Mouse (Mus musculus) C2C12 (cell line): Measurements from ENCODE around the gene Wdr19.

Experiments
- CTCF ChIP-seq: IDR thresholded peaks from one replicate; pipeline ENCODE4 v1.5.1; 2011; ENCODE audit not compliant: control insufficient read depth, insufficient read depth, insufficient read length
- MYOD1 ChIP-seq: IDR thresholded peaks from one replicate; pipeline ENCODE4 v1.6.1; 2011; ENCODE audit warnings: low read depth; ENCODE audit not compliant: control insufficient read depth, insufficient read length
- USF1 ChIP-seq: IDR thresholded peaks from one replicate; pipeline ENCODE4 v1.6.1; 2011; ENCODE audit warnings: low read depth, mild to moderate bottlenecking, control low read depth, moderate library complexity

DNA sequence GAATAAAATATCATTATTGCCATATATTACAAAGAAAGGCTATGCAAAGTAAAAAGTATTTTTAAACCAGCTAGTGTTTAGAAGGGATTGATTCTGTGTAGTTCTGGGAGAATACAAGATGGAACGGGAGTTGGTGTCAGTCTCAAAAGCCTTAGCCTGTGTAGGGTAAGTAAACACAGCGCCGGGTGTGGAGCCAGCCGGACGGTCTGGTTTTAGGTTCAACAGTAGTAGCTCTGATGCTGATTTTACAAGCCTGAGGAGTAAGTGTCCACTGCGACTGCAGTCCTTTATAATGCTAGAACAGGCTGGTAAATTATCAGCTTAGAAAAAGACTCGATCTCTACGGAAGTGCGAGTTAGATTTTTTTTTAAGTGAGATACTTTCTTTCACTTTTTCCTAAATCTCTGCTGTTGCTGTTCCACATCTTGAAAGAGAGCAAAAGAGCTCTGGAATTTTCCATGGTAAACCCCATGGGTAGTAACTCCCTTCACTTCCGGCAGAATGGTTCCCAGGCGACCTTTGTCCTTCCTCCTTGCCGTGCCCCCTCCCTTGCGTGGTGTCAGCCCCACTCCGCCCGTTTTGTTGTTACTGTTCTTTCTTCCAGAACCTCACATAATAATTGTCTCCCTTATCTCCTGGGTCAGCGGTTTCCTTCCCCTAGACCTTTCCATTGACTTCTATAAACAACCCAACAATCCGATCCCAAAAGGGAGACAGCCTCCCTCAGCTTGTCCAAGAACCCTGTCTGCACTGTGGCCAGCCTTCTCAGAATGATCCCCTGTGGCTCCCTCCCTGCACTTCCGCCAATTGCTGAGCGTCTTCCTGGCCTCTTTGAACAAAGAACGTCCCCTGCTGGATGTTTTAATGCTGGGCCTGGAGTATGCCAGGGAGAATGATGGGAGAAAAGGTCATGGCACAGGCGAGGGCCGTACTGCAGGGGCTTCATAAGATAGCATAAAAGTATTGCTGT is 41.8 kb upstream of the Wdr19 start:
- no peak for TF ChIP-seq CTCF
- TF ChIP-seq USF1: no peak
- TF ChIP-seq MYOD1: no peak
